Mouse (Mus musculus) macrophage (primary cell): Measurements from ENCODE around the gene Narfl. TPM values are rescaled to one million over a fixed set of nuclear protein-coding genes. Genes with fewer than 3 reads are reported as not detected.
A peak's percentile ranks its signal among the peaks of the same experiment; 100 is the strongest.

Experiments
- H3K27ac ChIP-seq: fragments of 350-480 bp; formaldehyde crosslinking; 2 replicates; pipeline ENCODE4 v1.9.0; 2021
- H3K36me3 ChIP-seq: fragments of 350-480 bp; formaldehyde crosslinking; 2 replicates; pipeline ENCODE4 v1.9.0; 2021; ENCODE audit errors: inconsistent target
- H3K4me3 ChIP-seq: fragments of 350-480 bp; formaldehyde crosslinking; 2 replicates; pipeline ENCODE4 v1.9.0; 2021; ENCODE audit errors: inconsistent target
- H3K79me2 ChIP-seq: fragments of 350-480 bp; formaldehyde crosslinking; 2 replicates; pipeline ENCODE4 v1.9.0; 2021; ENCODE audit errors: inconsistent target
- WGBS: methylation state at CpG from one replicate; pipeline ENCODE4 v1.1.7; 2026; ENCODE audit warnings: inconsistent platforms; ENCODE audit not compliant: missing documents; 5-methylcytosine and 5-hydroxymethylcytosine counted together
- polyA plus RNA-seq: library from polyadenylated mRNA; stranded (reverse); fragments of 250-400 nt; gene quantifications from 3 replicates; pipeline ENCODE4 v1.2.4, GENCODE M21; 2018; ENCODE audit warnings: inconsistent platforms

Narfl gene
- polyA plus RNA-seq, 1 experiment from 2014 or later: 19.4 TPM

- H3K4me3 ChIP-seq: no peak overlapping the region
- 96% methylated on average over 27 of the region's 27 CpGs for WGBS
Measured at GRCm38 (mm10) chr17:25825984-25826570, 52.5 kb downstream of the Narfl start.

GRCm38 (mm10) chr17:25827011-25827410, 53.4 kb downstream of the Narfl start:
- no peak overlapping the region for H3K4me3 ChIP-seq
- peaks cover 55% of the 10 kb centered on the region for H3K79me2 ChIP-seq
- no peak overlapping the region for H3K27ac ChIP-seq
- 98% methylated on average over 13 of the region's 13 CpGs for WGBS
- peaks cover 26% of the 10 kb centered on the region; the same call in 1 of the 2 replicates for H3K36me3 ChIP-seq

More at GRCm38 (mm10) chr17:25825984-25826570, 52.5 kb downstream of the Narfl start:
- peaks cover 26% of the 10 kb centered on the region; the same call in 1 of the 2 replicates for H3K36me3 ChIP-seq
- H3K27ac ChIP-seq: no peak overlapping the region
- H3K79me2 ChIP-seq: peaks cover 46% of the 10 kb centered on the region

GRCm38 (mm10) chr17:25827546-25828222, 54.1 kb downstream of the Narfl start:
- Histone ChIP-seq H3K79me2 (peaks cover 59% of the 10 kb centered on the region), H3K4me3 (no peak overlapping the region), H3K27ac (no peak overlapping the region), H3K36me3 (peaks cover 26% of the 10 kb centered on the region; the same call in 1 of the 2 replicates)
- 90% methylated on average over 19 of the region's 22 CpGs for WGBS

DNA sequence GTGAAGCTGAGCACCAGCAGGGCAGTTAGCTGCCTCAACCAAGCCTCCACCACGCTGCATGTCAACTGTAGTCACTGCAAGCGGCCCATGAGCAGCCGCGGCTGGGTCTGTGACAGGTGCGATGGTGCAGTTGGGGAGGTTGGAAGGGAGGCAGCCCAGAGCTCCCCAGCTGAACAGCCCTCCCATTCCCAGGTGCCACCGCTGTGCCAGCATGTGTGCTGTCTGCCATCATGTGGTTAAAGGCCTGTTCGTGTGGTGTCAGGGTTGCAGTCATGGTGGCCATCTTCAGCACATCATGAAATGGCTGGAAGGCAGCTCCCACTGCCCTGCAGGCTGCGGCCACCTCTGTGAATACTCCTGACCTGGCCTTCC, 54.6 kb downstream of the Narfl start:
- 92% methylated on average over 8 of the region's 8 CpGs for WGBS
- Histone ChIP-seq H3K4me3 (peak overlapping the region; percentile 64; the same call in 1 of the 2 replicates), H3K27ac (no peak overlapping the region), H3K36me3 (peaks cover 26% of the 10 kb centered on the region; the same call in 1 of the 2 replicates), H3K79me2 (peaks cover 59% of the 10 kb centered on the region)

DNA sequence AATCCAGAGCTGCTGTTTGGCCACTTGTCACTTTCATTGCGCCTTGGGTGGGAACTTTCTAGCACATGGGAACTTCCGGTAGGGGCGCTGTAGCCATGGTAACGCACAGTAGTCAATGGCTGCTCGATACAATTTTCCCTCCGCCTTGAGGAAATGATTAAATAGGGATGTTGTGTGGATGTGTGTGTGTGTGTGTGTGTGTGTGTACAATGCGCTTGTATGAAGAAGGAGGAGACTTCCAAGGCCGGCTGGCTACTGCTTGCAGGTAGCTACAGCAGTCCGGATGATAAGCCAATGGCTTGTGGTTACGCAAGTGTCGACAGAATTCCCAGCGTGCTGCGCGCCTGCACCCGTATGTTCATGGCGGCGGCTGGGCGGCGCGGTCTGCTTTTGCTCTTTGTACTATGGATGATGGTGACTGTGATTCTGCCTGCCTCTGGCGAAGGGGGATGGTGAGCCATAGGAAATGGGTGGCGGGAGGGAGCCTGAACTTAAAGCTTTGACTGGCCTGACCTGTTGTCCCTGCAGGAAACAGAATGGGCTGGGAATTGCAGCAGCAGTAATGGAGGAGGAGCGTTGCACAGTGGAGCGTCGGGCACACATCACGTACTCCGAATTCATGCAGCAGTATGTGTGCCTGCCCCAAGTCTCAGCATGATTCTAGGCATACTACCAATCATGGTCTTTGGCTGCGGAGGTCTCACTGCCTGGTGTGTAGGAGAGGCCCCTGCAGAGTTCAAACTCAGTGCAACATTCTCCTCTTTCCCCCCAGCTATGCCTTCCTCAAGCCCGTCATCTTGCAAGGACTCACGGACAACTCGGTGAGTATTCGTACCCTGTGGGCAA, 55.4 kb downstream of the Narfl start, which contains the start of gene Jmjd8:
Gene Jmjd8 (plus strand): TSS at position 156 of the 846 bp plus-strand sequence.
- Histone ChIP-seq H3K36me3 (peaks cover 26% of the 10 kb centered on the region; the same call in 1 of the 2 replicates), H3K79me2 (peaks cover 59% of the 10 kb centered on the region), H3K27ac (peak within 1 kb of the TSS; percentile 62), H3K4me3 (peak within 1 kb of the TSS; percentile 64)
- WGBS: under 1% methylated on average over 32 of the region's 32 CpGs

- WGBS: 52% methylated on average over 8 of the region's 8 CpGs
- Histone ChIP-seq H3K27ac (peak overlapping the region; percentile 62), H3K79me2 (peaks cover 59% of the 10 kb centered on the region), H3K36me3 (peaks cover 26% of the 10 kb centered on the region; the same call in 1 of the 2 replicates), H3K4me3 (peak overlapping the region; percentile 64)
Measured at GRCm38 (mm10) chr17:25829558-25830017, 56.0 kb downstream of the Narfl start.

GRCm38 (mm10) chr17:25830200-25830753, 56.7 kb downstream of the Narfl start:
- H3K79me2 ChIP-seq: peaks cover 59% of the 10 kb centered on the region
- H3K36me3 ChIP-seq: peaks cover 26% of the 10 kb centered on the region; the same call in 1 of the 2 replicates
- H3K27ac ChIP-seq: no peak overlapping the region
- WGBS: 94% methylated on average over 4 of the region's 4 CpGs
- no peak overlapping the region for H3K4me3 ChIP-seq

GRCm38 (mm10) chr17:25830806-25831431, 57.3 kb downstream of the Narfl start:
- Histone ChIP-seq H3K36me3 (peaks cover 22% of the 10 kb centered on the region; the same call in 1 of the 2 replicates), H3K27ac (no peak overlapping the region), H3K4me3 (no peak overlapping the region; the same call in 1 of the 2 replicates)

GRCm38 (mm10) chr17:25831451-25832281, 58.1 kb downstream of the Narfl start:
- WGBS: 49% methylated on average over 21 of the region's 21 CpGs
- Histone ChIP-seq H3K79me2 (peaks cover 65% of the 10 kb centered on the region), H3K27ac (peak overlapping the region; percentile 69), H3K4me3 (peak overlapping the region; percentile 77), H3K36me3 (peaks cover 15% of the 10 kb centered on the region; the same call in 1 of the 2 replicates)

More at GRCm38 (mm10) chr17:25830806-25831431, 57.3 kb downstream of the Narfl start:
- peaks cover 59% of the 10 kb centered on the region for H3K79me2 ChIP-seq
- 93% methylated on average over 14 of the region's 14 CpGs for WGBS

- Histone ChIP-seq H3K4me3 (peak overlapping the region; percentile 77), H3K36me3 (peaks cover 8% of the 10 kb centered on the region; the same call in 1 of the 2 replicates), H3K27ac (peak overlapping the region; percentile 92), H3K79me2 (peaks cover 65% of the 10 kb centered on the region)
- under 1% methylated on average over 68 of the region's 77 CpGs for WGBS
Measured at GRCm38 (mm10) chr17:25832436-25833290, 59.1 kb downstream of the Narfl start.
